Mouse (Mus musculus) CD4-positive helper T cell, adult 2 months (primary cell): ENCODE measurements around the gene Adprhl2.

Source experiments
- DNase-seq: peaks from one replicate; pipeline ENCODE4 v3.0.0-alpha.2; 2012; ENCODE audit warnings: low read depth, missing footprints, low spot score

The Adprhl2 gene

GRCm38 (mm10) chr4:126306058-126306457 lies 15.4 kb downstream of the Adprhl2 start:
- no peak for DNase-seq

- no peak for DNase-seq
Observed at GRCm38 (mm10) chr4:126305428-126305827, 16.1 kb downstream of the Adprhl2 start.

- DNase-seq = no peak
Observed at GRCm38 (mm10) chr4:126303877-126304276, 17.6 kb downstream of the Adprhl2 start.

GRCm38 (mm10) chr4:126301584-126302309 lies 19.8 kb downstream of the Adprhl2 start:
- no peak for DNase-seq

GRCm38 (mm10) chr4:126300916-126301583 lies 20.5 kb downstream of the Adprhl2 start:
- peak; percentile 49 for DNase-seq

- peak; percentile 42 for DNase-seq
Observed at GRCm38 (mm10) chr4:126296617-126297101, 24.8 kb downstream of the Adprhl2 start.

GRCm38 (mm10) chr4:126295937-126296336 lies 25.6 kb downstream of the Adprhl2 start:
- DNase-seq = no peak

GRCm38 (mm10) chr4:126295152-126295551 lies 26.4 kb downstream of the Adprhl2 start:
- no peak for DNase-seq

- DNase-seq = no peak
Observed at GRCm38 (mm10) chr4:126291196-126291595, 30.3 kb downstream of the Adprhl2 start.

- no peak for DNase-seq
Observed at GRCm38 (mm10) chr4:126290314-126290713, 31.2 kb downstream of the Adprhl2 start.

GRCm38 (mm10) chr4:126288085-126288666 lies 33.3 kb downstream of the Adprhl2 start:
- DNase-seq = no peak

- no peak for DNase-seq
Observed at GRCm38 (mm10) chr4:126287302-126287995, 34.1 kb downstream of the Adprhl2 start.

GRCm38 (mm10) chr4:126286492-126286891 lies 35.0 kb downstream of the Adprhl2 start, which contains the start of gene Col8a2:
Col8a2 (plus strand) TSS chr4:126286793.
- no peak for DNase-seq

- no peak for DNase-seq
Observed at GRCm38 (mm10) chr4:126283582-126283981, 37.9 kb downstream of the Adprhl2 start.

GRCm38 (mm10) chr4:126281706-126282105 lies 39.8 kb downstream of the Adprhl2 start:
- no peak for DNase-seq

GRCm38 (mm10) chr4:126278961-126279360 lies 42.5 kb downstream of the Adprhl2 start:
- DNase-seq = no peak

- DNase-seq = no peak
Observed at GRCm38 (mm10) chr4:126278565-126278915, 43.0 kb downstream of the Adprhl2 start.

GRCm38 (mm10) chr4:126277906-126278564 lies 43.5 kb downstream of the Adprhl2 start:
- peak; percentile 66 for DNase-seq

- no peak for DNase-seq
Observed at GRCm38 (mm10) chr4:126275681-126276131, 45.8 kb downstream of the Adprhl2 start.

GRCm38 (mm10) chr4:126275081-126275480 lies 46.4 kb downstream of the Adprhl2 start:
- no peak for DNase-seq

GRCm38 (mm10) chr4:126273753-126274152 lies 47.8 kb downstream of the Adprhl2 start:
- no peak for DNase-seq
